Mouse (Mus musculus): ENCODE measurements around the gene Osm.

The Osm gene

DNA sequence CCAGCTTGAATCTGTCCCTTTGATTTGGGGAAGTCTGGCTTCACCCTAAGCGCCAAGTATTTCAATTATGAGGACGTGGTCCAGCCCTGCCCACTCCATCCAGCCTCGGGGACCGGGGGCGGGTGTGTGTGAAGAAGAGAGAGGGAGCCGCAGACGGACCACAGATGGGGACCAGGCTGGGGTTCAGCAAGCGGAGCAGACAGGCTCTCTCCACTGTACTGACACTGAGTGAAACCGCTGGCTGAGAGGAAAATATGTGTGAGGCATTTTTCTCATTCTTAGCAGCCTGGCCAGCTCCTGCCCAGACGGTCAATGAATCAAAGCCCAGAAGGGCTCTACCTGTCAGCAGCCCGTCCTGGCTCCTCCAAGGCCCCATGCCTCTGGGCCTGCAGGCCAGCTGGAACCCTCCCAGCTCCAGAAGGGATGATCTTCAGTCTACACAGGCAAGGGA lies 40.2 kb downstream of the Osm start:
- peak; percentile 75 for DNase-seq

DNA sequence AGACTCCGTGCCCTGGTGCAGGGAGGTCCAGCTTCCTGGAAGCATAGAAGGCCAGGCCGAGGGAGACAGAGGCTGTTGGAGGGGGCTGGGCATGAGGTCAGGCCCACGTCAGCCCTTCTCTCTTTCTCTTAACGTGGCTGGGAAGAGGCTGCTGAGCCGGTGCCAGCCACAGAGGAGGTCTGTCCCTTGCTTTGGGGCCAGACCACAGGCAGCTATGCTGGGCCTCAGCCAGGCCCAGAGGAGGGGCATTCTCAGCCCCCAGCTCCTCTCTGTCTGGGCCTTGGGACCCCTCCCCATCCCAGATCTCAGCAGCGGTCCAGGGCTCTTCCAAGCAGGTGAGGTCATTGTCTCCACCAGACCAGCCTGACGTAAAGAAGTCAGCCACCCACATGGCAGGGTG lies 43.7 kb downstream of the Osm start:
- no peak for DNase-seq

DNA sequence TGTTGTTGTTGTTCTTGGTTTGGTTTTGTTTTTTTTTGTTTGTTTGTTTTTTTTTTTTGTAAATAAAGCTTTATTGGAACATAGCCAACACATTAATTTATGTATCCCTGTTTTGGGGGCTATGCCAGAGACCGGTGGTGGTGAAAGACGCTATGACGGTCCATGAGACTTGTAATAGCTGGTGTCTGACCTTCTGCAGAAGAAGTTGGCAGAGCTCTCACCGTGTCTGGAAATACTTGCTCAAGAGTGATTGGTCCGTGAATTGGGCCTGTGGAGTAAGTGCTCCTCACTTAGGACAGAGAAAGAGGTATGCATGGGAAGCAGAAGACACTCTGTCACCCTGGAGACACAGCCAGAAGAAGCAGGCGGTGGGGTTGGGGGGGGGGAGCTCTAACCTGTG lies 45.6 kb downstream of the Osm start:
- DNase-seq, result no peak

DNA sequence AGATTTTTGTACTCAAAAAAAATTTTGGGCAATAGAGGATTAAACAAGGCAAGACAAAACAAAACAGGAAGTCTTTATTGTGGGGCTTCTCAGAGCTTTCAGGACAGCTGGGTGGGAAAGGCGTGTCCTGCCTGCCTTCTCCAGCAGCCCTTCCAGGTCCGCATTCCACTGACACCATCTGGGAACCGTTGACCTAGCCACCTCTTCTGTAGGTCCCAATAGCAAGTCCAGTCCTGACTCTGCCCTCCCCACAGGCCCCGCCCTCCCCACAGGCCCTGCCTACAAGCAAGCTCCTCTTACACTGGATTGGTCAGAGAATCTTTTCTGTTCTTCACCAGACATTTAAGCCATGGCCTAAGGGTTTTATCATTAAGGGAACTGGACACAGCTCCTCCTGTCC lies 47.4 kb downstream of the Osm start:
- DNase-seq, result peak; percentile 66

DNA sequence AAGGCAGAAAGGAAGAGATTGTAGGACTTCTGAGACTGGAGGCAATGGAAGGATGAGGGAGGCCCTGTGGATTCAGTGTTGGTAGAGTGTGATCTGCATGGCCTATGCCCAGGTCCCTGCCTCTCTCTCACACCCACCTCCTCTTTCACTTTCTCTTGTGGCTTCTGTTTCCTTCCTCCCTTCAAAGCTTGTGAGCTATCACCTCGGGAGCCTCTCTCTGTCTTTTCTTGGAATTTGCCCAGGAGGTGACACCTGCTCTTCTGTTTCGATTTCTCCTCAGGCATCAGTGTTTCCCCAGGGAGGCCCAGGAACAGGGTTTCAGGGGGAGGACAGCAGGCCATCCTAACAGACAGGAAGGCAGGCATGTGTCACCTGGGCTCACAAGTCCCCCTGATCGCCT lies 53.1 kb downstream of the Osm start:
- no peak for DNase-seq

Data from kidney, postnatal 10 days (tissue).